Mouse (Mus musculus) ovary, postnatal 36 days (tissue): ENCODE measurements around the gene Gnas.
"Not testable (repeated sequence)": the region's sequence is repeated elsewhere in the genome, so short reads cannot be mapped to it uniquely, and the experiment has no call there.

ENCODE experiments used
- DNase-seq: peaks from one replicate; pipeline ENCODE4 v3.0.0; 2022; ENCODE audit warnings: low spot score, mixed read lengths

Gene Gnas

GRCm38 (mm10) chr2:174328926-174329662 is 45.0 kb downstream of the Gnas start:
- peak; percentile 38 for DNase-seq

DNA sequence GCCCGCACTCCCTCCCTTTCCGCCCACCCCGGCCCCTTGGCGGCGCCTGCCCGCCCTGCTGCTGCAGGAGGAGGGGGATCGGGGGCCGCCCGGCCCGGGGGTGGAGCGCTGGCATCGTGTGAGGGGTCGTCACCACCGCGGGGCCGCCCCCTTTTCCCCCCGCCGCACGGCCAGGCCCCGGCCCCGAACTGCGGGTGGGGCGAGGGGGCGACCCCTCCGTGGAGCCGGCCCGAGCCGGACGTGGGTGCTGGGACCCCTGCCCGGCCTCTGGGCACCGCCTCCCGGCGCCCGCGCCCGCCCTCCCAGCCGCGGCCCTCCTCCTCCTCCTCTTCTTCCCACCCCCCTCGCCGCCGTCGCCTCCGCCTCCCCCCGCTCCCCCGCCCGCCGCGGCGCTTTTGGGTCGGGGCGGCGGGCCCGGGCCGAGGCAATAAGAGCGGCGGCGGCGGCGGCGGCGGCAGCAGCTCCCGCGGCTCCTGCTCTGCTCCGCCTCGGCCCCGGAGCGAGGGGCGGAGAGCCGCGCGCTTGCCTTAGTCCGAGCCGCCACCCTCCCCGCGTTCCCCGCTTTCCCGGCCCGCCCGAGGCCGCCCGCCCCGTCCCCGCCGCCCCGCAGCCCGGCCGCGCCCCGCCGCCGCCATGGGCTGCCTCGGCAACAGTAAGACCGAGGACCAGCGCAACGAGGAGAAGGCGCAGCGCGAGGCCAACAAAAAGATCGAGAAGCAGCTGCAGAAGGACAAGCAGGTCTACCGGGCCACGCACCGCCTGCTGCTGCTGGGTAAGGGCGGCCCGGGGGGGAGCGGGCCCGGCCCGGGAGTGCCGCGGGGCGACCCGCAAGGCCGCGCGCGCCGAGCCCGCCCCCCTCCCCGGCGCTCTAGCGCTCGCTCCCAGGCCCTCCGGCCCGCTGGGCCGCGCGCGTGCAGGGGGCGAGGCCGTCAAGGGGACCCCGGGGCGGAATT is 45.8 kb downstream of the Gnas start:
- DNase-seq: peak; percentile 89

DNA sequence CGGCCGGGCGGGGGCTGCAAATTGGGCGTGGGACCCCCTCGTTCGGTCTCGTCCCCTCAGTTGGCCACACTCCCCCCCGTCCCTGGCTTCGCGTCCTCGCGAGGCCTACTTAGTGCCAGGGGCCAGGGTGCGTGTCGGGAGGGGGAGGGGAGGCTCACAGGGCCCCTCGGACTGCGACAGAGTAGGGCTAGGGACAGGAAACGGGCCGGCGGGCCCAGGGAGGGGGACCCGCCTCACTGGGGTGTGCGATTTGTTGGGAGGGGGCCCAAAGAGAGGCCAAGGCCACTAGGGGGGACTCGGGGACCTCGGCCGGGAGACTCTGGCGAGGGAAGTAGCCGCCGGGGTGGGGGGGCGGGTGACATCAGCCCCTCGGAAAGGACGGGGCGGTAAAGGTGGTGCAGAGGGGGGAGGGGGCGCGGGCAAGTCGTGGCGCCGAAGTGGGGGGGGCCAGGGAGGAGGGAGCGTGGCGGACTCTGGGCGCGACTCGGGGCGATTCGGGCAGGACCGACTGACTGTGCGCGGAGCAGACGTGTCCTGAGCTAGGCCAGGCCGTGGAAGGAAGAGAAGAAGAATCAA is 46.6 kb downstream of the Gnas start:
- DNase-seq: peak; percentile 73

DNA sequence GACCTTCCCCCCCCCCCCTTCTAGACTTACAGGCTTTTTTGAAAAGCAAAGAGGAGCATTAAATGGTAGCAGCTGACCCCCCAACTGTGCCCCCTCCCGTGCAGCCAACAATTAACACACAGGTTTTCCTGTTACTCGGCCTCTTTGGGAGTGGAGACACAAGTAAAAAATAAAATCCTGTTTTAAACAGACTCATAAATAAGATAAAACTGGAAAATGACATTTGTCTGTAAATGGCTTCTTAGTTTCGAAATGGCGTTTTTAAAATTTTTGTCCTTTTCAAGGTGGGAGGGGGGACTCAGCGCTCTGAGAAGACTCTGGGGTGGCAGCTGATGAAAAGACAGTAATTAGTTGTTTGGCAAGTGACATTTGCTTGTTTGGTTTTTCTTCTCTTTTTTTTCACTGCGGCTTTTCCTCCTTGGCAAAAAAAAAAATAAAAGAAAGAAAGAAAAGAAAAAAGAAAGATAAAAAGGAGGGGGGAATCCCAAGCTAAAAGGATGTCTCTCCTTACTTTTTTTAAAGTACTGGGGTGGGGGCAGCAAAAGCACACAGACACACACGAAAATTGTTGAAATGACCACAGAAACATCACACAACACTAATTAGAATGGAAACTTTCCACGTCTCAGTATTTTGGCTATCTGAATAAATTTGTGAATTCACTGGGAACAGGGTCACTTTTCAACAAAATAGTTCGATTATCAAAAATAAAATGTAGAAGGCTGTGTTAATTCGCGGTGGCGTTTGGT is 47.3 kb downstream of the Gnas start:
- DNase-seq: no peak

- DNase-seq: no peak
Measured at GRCm38 (mm10) chr2:174333239-174333890, 49.2 kb downstream of the Gnas start.

GRCm38 (mm10) chr2:174334415-174334814 is 50.3 kb downstream of the Gnas start:
- no peak for DNase-seq

DNA sequence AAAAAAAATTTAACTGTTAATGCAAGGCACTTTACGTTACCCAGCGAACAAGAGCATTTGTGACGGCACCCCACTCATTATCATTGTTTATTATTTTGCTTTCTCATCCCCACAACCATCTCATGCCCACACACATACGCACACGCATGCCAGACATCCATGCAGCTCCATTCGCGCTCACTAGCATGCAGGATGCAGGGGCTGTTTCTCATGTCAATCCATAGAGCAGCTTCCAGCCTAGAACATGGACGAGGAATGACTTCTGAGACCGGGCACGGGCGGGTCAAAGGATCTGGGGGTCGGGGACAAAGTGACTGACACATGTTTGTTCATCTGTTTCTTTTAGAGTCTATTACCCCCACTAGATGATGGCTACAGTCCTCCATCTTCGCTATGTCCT is 53.2 kb downstream of the Gnas start:
- no peak for DNase-seq

DNA sequence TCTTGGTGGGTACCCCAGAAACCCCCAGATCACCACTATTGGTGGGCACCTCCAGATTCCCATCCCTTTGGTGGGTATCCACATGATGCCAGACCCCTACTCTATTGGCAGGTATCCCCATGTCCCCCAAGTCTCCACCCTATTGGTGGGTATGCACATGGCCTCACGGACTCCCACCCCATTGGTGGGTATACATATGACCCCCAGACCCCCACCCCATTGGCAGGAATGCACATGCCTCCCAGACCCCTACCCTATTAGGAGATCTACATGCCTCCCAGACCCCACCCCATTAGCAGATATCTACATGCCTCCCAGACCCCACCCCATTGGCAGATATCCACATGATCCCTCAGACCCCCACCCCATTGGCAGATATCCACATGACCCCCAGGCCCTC is 55.6 kb downstream of the Gnas start:
- no peak for DNase-seq

- no peak for DNase-seq
Measured at GRCm38 (mm10) chr2:174340229-174340892, 56.2 kb downstream of the Gnas start.

DNA sequence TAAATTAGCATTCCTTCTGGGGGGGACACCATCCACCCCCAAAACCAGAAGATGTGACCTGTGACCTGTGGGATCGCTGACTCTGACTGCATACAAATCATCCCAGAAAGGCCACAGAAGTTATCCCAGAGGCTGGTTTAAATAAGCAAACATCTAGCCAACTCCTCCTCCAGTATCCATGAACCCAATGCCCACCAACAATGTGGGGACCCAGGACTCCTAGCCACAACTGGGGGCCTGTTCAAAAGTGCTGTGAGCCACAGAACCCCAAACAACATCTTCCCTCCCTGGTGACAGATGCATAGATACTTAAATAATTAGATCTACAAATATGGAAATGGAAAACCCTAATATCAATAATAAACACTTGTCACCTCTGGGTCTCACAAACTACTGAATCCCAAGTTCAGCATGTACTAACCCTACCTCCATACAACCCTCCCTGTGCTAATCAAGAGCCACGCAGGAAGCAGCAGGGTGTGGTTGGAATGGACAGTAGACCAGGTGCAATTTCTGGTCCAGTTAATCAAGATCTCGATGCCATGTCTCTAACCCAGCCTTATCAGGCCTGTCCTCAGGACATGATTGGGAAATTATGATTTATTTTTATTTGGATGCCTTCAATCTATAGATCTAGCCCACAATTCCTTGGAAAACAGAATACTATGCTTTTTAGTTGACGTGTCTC is 56.9 kb downstream of the Gnas start:
- DNase-seq: no peak

DNA sequence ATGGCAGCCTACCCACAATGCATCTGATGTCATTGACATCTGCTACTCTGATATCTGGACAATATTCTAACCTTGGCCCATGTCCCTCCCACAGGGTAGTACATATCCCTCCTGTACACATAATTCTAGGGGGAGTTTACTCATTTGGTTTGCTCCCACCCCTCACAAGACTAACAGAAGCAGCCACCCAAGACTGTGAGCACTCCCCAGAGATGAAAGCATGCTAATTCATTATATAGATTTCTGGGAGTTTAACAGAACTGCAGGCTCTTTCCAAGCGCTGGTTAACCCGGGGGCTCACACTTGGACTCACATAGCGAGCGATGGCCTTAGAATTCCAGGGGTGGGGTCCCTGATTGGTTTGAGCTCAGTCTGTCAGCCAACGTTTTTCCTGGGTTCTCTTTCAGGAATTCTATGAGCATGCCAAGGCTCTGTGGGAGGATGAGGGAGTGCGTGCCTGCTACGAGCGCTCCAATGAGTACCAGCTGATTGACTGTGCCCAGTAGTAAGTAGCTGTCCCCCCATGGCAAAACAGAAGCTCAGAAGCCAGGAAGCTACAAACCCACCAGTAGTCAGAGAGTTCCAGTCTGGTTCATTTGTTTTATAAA is 58.8 kb downstream of the Gnas start:
- no peak for DNase-seq

DNA sequence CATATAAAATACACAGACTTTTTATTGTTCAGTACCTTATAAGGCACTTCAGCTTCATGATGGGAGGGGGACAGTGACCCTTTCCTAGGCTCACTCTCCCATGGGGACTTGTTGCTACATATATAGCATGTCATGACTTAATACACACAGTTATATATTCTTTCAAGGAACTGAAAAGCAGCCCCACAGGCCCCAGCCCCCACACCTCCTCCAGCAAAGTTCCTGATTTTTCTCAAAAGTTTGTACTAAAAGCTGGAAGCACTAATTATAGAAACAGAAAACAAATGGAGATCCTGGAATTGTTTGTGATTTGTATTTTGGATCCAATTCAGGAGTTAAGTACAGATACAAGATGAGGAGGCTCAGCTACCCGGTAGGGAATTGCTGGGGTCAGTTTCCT is 59.4 kb downstream of the Gnas start:
- no peak for DNase-seq

DNA sequence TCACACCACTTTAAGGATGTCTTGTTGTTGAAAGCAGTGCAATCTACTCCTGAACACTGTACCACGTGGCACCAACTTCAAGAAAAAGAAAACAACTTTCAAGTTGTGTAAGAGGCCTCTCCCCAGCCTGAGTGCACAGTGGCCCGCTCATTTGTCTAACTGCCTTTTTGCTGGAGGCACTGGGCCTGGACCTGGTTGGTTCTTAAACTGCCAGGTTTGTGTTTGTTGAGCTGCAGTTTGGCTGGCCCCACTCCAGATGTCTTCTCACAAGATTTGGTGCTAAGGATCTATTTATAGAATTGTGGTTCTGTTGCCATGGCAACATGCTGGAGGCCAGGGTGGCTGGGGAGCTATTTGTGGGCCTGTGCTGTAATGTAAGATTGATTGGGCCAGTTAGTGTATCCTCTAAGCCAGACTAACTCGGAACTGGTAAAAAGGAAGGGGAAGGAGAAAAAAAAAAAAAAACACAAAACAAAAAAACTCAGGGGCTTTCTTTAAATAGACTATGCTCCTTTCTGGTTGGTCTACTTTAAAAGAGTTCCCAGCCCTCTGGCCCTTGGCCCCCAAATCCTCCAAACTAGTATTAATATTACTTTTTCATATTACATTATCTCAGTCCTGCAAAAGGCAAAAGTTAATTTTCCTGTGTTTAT is 60.0 kb downstream of the Gnas start:
- peak; percentile 70 for DNase-seq

DNA sequence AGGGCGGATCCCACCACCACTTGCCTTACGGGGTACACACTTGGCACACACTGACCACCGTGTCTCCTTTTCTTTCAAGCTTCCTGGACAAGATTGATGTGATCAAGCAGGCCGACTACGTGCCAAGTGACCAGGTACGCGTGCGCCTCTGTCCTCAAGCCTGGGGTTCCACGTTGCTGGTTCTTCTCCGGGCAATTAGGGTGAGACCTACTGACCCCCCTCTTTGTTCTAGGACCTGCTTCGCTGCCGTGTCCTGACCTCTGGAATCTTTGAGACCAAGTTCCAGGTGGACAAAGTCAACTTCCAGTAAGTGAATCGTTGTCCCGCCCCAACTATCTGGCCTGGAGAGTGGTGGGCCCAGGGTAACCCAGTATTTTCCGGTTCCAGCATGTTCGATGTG is 60.9 kb downstream of the Gnas start:
- no peak for DNase-seq

GRCm38 (mm10) chr2:174346612-174346998 is 62.5 kb downstream of the Gnas start, which contains the start of gene Gm20721:
Gene Gm20721 (minus strand): TSS chr2:174346712.
- DNase-seq: no peak

DNA sequence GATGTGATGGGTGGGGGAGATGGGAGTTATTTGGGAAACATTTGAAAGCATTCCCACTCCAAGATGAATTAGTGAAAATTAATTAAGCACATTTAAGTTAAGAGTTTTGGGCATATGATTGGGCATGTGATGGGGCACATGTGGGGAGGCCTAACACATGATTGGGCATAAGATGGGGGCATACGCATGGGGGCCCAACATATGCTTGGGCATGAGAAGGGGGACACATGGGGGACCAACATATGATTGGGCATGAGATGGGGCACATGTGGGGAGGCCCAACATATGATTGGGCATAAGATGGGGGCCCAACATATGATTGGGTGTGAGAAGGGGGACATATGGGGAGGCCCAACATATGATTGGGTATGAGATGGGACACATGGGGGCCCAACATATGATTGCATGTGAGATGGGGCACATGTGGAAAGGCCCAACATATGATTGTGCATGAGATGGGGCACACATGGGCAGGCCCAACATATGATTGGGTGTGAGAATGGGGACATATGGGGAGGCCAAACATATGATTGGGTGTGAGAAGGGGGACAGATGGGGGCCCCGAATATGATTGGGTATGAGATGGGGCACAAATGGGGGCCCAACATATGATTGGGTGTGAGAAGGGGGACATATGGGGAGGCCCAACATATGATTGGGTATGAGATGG is 63.0 kb downstream of the Gnas start:
- not testable (repeated sequence) for DNase-seq

DNA sequence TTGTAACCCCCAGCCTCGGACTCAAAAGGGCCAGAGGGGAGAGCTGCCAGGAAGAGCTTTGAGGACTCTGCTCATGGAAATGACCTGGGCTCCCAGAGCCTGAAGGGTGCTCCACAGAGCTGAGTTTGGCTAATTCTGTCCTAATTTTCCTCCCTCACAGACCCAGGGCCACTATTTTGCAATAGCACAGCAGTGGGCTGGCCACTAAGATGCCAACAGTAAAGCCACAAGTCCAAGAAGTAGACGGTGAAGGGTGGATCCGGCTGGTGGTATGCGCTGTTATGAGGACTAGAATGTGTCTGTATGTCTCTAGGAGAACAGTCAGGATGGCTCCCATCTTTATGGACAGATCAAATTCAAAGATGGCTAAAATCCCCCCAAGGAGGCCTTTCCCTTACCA is 74.4 kb downstream of the Gnas start:
- DNase-seq: no peak

DNA sequence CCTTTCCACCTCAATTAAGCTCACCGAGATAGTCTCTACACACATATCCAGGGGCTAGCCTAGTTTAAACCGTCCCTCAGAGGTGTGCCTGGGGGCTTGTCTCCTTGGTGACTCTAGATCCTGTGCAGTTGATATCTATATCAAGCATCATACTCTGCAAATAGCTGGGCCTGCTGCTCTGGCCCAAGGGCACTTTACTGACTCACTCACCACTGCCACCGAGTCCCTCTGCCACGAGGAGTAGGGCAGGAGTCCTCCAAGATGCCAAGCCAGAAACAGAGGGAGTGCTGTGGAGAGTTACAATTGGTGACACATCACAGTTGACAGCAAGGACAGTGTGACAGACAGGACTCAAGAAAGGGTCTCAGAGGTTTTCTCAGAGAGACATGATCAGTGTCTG is 75.5 kb downstream of the Gnas start:
- DNase-seq: no peak

- no peak for DNase-seq
Measured at GRCm38 (mm10) chr2:174366571-174366970, 82.5 kb downstream of the Gnas start.
